Mouse (Mus musculus) MEL (cell line): ENCODE results near the gene Kcnk3. TPM values are rescaled to one million over a fixed set of nuclear protein-coding genes. Genes with fewer than 3 reads are reported as not detected.
A peak's percentile ranks its signal among the peaks of the same experiment; 100 is the strongest.

Experiments used
- DNase-seq: peaks from one replicate; pipeline ENCODE4 v3.0.0; 2011; ENCODE audit warnings: low read depth, low spot score
- H3K27ac ChIP-seq: 2 replicates; pipeline ENCODE4 v1.5.1; 2012; ENCODE audit warnings: low read depth, mild to moderate bottlenecking, control low read depth, low read length, moderate library complexity; ENCODE audit not compliant: control insufficient read depth
- H3K27me3 ChIP-seq, 2 experiments: fragments of 150-350 bp in 1 of 2; sonication (generic) in 1 of 2; 2 replicates each; pipeline ENCODE4 v1.6.1; 2012; ENCODE audit warnings: low read length in 2 of 2, mild to moderate bottlenecking in 2 of 2, improper control_type of control experiment in 1 of 2, moderate library complexity in 1 of 2; ENCODE audit not compliant: insufficient read depth in 2 of 2, control insufficient read depth in 1 of 2
- H3K36me3 ChIP-seq, 2 experiments: 2 replicates each; pipeline ENCODE4 v1.6.1; 2012 to 2014; ENCODE audit warnings: low read length in 2 of 2, improper control_type of control experiment in 1 of 2, inconsistent platforms in 1 of 2, mild to moderate bottlenecking in 1 of 2; ENCODE audit not compliant: insufficient read depth in 2 of 2, control insufficient read depth in 1 of 2
- H3K4me1 ChIP-seq, 2 experiments: fragments of 150-350 bp in 1 of 2; sonication (generic) in 1 of 2; 2 replicates each; pipeline ENCODE4 v1.6.1; 2012; ENCODE audit warnings: low read length in 2 of 2, improper control_type of control experiment in 1 of 2, mild to moderate bottlenecking in 1 of 2; ENCODE audit not compliant: insufficient read depth in 2 of 2, control insufficient read depth in 1 of 2
- H3K4me3 ChIP-seq, 2 experiments: fragments of 150-350 bp in 1 of 2; sonication (generic) in 1 of 2; 2 replicates each; pipeline ENCODE4 v1.5.1; 2012; ENCODE audit warnings: low read depth in 2 of 2, low read length in 2 of 2, mild to moderate bottlenecking in 2 of 2, moderate library complexity in 2 of 2, control low read depth in 1 of 2, improper control_type of control experiment in 1 of 2; ENCODE audit not compliant: control insufficient read depth in 1 of 2, insufficient read depth in 1 of 2
- H3K79me2 ChIP-seq: 2 replicates; pipeline ENCODE4 v1.6.1; 2012; ENCODE audit warnings: mild to moderate bottlenecking, low read length, moderate library complexity; ENCODE audit not compliant: control insufficient read depth, poor library complexity, insufficient read depth
- H3K9ac ChIP-seq: 2 replicates; pipeline ENCODE4 v1.6.1; 2012; ENCODE audit warnings: low read depth, mild to moderate bottlenecking, control low read depth, low read length, moderate library complexity; ENCODE audit not compliant: control insufficient read depth, poor library complexity, severe bottlenecking
- H3K9me3 ChIP-seq: fragments of 150-350 bp; sonication (generic); replicated peaks from 2 replicates; pipeline ENCODE4 v1.6.1; 2012; ENCODE audit warnings: mild to moderate bottlenecking, low read length, improper control_type of control experiment, moderate library complexity; ENCODE audit not compliant: insufficient read depth
- BHLHE40 ChIP-seq: IDR thresholded peaks from 2 replicates; pipeline ENCODE4 v1.6.1; 2012; ENCODE audit warnings: low read depth, mild to moderate bottlenecking, inconsistent platforms, low read length, improper control_type of control experiment, borderline replicate concordance
- CHD1 ChIP-seq: IDR thresholded peaks from 2 replicates; pipeline ENCODE4 v1.6.1; 2012; ENCODE audit warnings: low read depth, mild to moderate bottlenecking, inconsistent platforms, low read length, improper control_type of control experiment
- CHD2 ChIP-seq: IDR thresholded peaks from 2 replicates; pipeline ENCODE4 v1.6.1; 2011; ENCODE audit warnings: low read length, improper control_type of control experiment
- CTCF ChIP-seq, 3 experiments: IDR thresholded peaks in 2 of 3; conservative IDR thresholded peaks in 1 of 3; 2 replicates each; pipeline ENCODE4 v1.5.1; 2011 to 2012; ENCODE audit warnings: low read length in 3 of 3, low read depth in 2 of 3, mild to moderate bottlenecking in 2 of 3, improper control_type of control experiment in 1 of 3, inconsistent platforms in 1 of 3, mixed read lengths in 1 of 3, moderate library complexity in 1 of 3; ENCODE audit not compliant: control insufficient read depth in 1 of 3, insufficient read depth in 1 of 3, poor library complexity in 1 of 3, severe bottlenecking in 1 of 3
- E2F4 ChIP-seq: IDR thresholded peaks from 2 replicates; pipeline ENCODE4 v1.6.1; 2011; ENCODE audit warnings: low read depth, low read length, improper control_type of control experiment, borderline replicate concordance
- ELF1 ChIP-seq: IDR thresholded peaks from 2 replicates; pipeline ENCODE4 v1.6.1; 2014; ENCODE audit warnings: low read depth, mild to moderate bottlenecking, inconsistent platforms, low read length, improper control_type of control experiment, moderate library complexity
- ETS1 ChIP-seq: IDR thresholded peaks from 2 replicates; pipeline ENCODE4 v1.6.1; 2012; ENCODE audit warnings: low read depth, mild to moderate bottlenecking, inconsistent platforms, low read length, improper control_type of control experiment, moderate library complexity
- GABPA ChIP-seq: IDR thresholded peaks from 2 replicates; pipeline ENCODE4 v1.6.1; 2012; ENCODE audit warnings: low read depth, mild to moderate bottlenecking, inconsistent platforms, low read length, improper control_type of control experiment, moderate library complexity
- GATA1 ChIP-seq: IDR thresholded peaks from 2 replicates; pipeline ENCODE4 v1.6.1; 2011; ENCODE audit warnings: low read depth, low read length, improper control_type of control experiment
- KAT2A ChIP-seq: conservative IDR thresholded peaks from 2 replicates; pipeline ENCODE4 v1.6.1; 2012; ENCODE audit warnings: low read depth, low read length, improper control_type of control experiment, inconsistent platforms
- MAFK ChIP-seq: IDR thresholded peaks from 2 replicates; pipeline ENCODE4 v1.6.1; 2011; ENCODE audit warnings: low read depth, mild to moderate bottlenecking, low read length, improper control_type of control experiment, borderline replicate concordance
- MAX ChIP-seq: IDR thresholded peaks from 2 replicates; pipeline ENCODE4 v1.6.1; 2011; ENCODE audit warnings: low read length, improper control_type of control experiment
- MAZ ChIP-seq: IDR thresholded peaks from 2 replicates; pipeline ENCODE4 v1.6.1; 2012; ENCODE audit warnings: low read depth, mild to moderate bottlenecking, inconsistent platforms, low read length, improper control_type of control experiment
- MXI1 ChIP-seq: IDR thresholded peaks from 2 replicates; pipeline ENCODE4 v1.6.1; 2011; ENCODE audit warnings: mild to moderate bottlenecking, low read depth, low read length, improper control_type of control experiment
- MYB ChIP-seq: IDR thresholded peaks from 2 replicates; pipeline ENCODE4 v1.6.1; 2011; ENCODE audit warnings: mild to moderate bottlenecking, low read depth, low read length, improper control_type of control experiment
- NELFE ChIP-seq: IDR thresholded peaks from 2 replicates; pipeline ENCODE4 v1.6.1; 2011; ENCODE audit warnings: low read depth, low read length, improper control_type of control experiment
- POLR2A ChIP-seq, 2 experiments: IDR thresholded peaks; 2 replicates each; pipeline ENCODE4 v1.6.1; 2011 to 2012; ENCODE audit warnings: low read length in 2 of 2, mild to moderate bottlenecking in 2 of 2, control low read depth in 1 of 2, improper control_type of control experiment in 1 of 2, low read depth in 1 of 2, moderate library complexity in 1 of 2; ENCODE audit not compliant: control insufficient read depth in 1 of 2, insufficient read depth in 1 of 2, poor library complexity in 1 of 2
- RCOR1 ChIP-seq: IDR thresholded peaks from 2 replicates; pipeline ENCODE4 v1.6.1; 2012; ENCODE audit warnings: low read depth, mild to moderate bottlenecking, inconsistent platforms, low read length, improper control_type of control experiment
- SIN3A ChIP-seq: IDR thresholded peaks from 2 replicates; pipeline ENCODE4 v1.6.1; 2012; ENCODE audit warnings: low read length, improper control_type of control experiment, inconsistent platforms
- SMC3 ChIP-seq: IDR thresholded peaks from 2 replicates; pipeline ENCODE4 v1.6.1; 2011; ENCODE audit warnings: low read depth, low read length, improper control_type of control experiment
- TAL1 ChIP-seq: IDR thresholded peaks from 2 replicates; pipeline ENCODE4 v1.6.1; 2012; ENCODE audit warnings: mild to moderate bottlenecking, inconsistent platforms, low read length, moderate library complexity, mixed read lengths
- TBP ChIP-seq: IDR thresholded peaks from 2 replicates; pipeline ENCODE4 v1.8.0; 2011; ENCODE audit warnings: low read depth, low read length, improper control_type of control experiment
- TCF12 ChIP-seq: IDR thresholded peaks from 2 replicates; pipeline ENCODE4 v1.6.1; 2014; ENCODE audit warnings: low read depth, mild to moderate bottlenecking, inconsistent platforms, low read length, improper control_type of control experiment, moderate library complexity
- USF2 ChIP-seq, 2 experiments: IDR thresholded peaks; 2 replicates each; pipeline ENCODE4 v1.6.1; 2011 to 2012; ENCODE audit warnings: improper control_type of control experiment in 2 of 2, low read length in 2 of 2, borderline replicate concordance in 1 of 2, inconsistent platforms in 1 of 2, low read depth in 1 of 2, mild to moderate bottlenecking in 1 of 2; ENCODE audit not compliant: insufficient read depth in 1 of 2
- ZKSCAN1 ChIP-seq: IDR thresholded peaks from 2 replicates; pipeline ENCODE4 v1.6.1; 2012; ENCODE audit warnings: low read depth, mild to moderate bottlenecking, inconsistent platforms, low read length, improper control_type of control experiment, moderate library complexity
- ZMIZ1 ChIP-seq: IDR thresholded peaks from 2 replicates; pipeline ENCODE4 v1.6.1; 2012; ENCODE audit warnings: low read depth, mild to moderate bottlenecking, inconsistent platforms, low read length, improper control_type of control experiment, moderate library complexity
- ZNF384 ChIP-seq: IDR thresholded peaks from 2 replicates; pipeline ENCODE4 v1.6.1; 2012; ENCODE audit warnings: low read depth, mild to moderate bottlenecking, inconsistent platforms, low read length, improper control_type of control experiment
- polyA plus RNA-seq, 2 experiments: library from polyadenylated mRNA; stranded (reverse) in 1 of 2; unstranded in 1 of 2; fragments of >175 nt in 1 of 2; fragments of >200 nt in 1 of 2; gene quantifications; 2 replicates each; pipeline versions ENCODE4 v1.2.1 to v1.2.4; 2012; ENCODE audit warnings: low replicate concordance in 2 of 2, low read depth in 1 of 2; ENCODE audit not compliant: insufficient read length in 2 of 2, insufficient read depth in 1 of 2, missing spikeins in 1 of 2
- total RNA-seq: library from RNA; depleted of rRNA; stranded (reverse); fragments of 300-350 nt; gene quantifications from 2 replicates; pipeline ENCODE4 v1.2.3, GENCODE M21; 2012

Gene Kcnk3
- total and polyA plus RNA-seq, 3 experiments = not detected

DNA sequence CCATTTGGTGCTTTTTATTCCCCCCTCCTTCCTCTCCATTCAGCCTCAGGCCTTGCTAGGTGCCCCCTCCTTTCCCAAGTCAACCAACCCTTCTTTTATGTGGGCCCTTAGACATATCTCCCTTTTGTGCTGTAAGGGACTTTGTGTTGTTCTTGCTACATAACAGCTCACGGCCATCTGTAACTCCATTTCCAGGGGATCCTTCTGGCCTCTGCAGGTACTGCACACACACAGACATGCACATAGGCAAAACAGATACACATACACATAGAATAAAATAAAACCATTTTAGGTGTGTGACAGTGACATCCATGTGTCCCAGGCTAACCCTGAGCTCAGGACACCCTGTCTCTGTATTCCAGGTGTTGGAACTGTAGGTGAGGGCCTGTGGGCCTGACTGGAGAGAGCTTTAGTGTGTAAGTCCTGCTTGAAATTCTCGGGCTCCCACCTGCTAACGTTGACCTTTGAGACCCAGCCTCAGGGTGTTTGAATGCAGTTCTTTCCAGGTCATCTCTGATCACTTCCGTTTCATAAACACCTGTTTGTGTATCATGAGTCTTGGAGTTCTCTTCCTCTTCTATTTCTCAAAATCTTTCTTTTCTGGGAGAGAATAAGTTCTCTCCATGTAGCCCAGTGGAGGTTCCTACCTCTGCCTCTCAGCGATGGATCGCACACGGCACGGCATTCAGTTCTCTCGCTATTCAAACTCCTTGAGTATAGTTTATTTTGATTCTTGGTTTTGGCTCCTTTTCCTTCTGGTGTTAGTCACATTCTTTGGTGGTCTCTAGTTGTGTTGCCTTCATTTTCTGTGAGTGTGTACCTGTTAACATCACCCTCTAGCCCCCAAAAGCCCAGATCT lies 80.9 kb downstream of the Kcnk3 start:
- Histone ChIP-seq H3K27me3 (no peaks in the 10 kb centered on the region), H3K4me3 (peak overlapping the region; percentile 88 to 97), H3K4me1 (peaks cover 15 to 26% of the 10 kb centered on the region in 2 experiments), H3K36me3 (peaks cover 42 to 43% of the 10 kb centered on the region in 2 experiments), H3K9ac (peak overlapping the region; percentile 90), H3K79me2 (peaks cover 44% of the 10 kb centered on the region), H3K9me3 (no peaks in the 10 kb centered on the region), H3K27ac (peak overlapping the region; percentile 92)
- DNase-seq = peak; percentile 74
- TF ChIP-seq MXI1 (peak; percentile 50), CTCF (IDR thresholded peaks at IDR 0.05 in 2 of 3, conservative IDR thresholded peaks at IDR 0.05 in 1 of 3; ENCODE audit: control insufficient read depth in 1 of 3, insufficient read depth in 1 of 3, low read depth in 2 of 3, low read length in 3 of 3, poor library complexity in 1 of 3, severe bottlenecking in 1 of 3) (peak in 2 of 3 experiments; percentile 21 to 38; a peak in 2 of 6 replicates), MAX (peak; percentile 54; the same call in 1 of the 2 replicates), CHD1 (peak; percentile 97; the same call in 1 of the 2 replicates), ETS1 (peak; percentile 14; the same call in 1 of the 2 replicates), POLR2A (IDR thresholded peaks at IDR 0.05; ENCODE audit: control insufficient read depth in 1 of 2, insufficient read depth in 1 of 2, low read depth in 1 of 2, low read length in 2 of 2, poor library complexity in 1 of 2) (no peak; a peak in 1 of 4 replicates), ZMIZ1 (peak; percentile 58; the same call in 1 of the 2 replicates), TCF12 (0 out of 2 replicates have a peak, but pooled peaks have one; percentile 27), BHLHE40 (no peak), NELFE (peak; percentile 20), SMC3 (0 out of 2 replicates have a peak, but pooled peaks have one; percentile 2), TBP (0 out of 2 replicates have a peak, but pooled peaks have one; percentile 14), ELF1 (no peak), TAL1 (no peak)

DNA sequence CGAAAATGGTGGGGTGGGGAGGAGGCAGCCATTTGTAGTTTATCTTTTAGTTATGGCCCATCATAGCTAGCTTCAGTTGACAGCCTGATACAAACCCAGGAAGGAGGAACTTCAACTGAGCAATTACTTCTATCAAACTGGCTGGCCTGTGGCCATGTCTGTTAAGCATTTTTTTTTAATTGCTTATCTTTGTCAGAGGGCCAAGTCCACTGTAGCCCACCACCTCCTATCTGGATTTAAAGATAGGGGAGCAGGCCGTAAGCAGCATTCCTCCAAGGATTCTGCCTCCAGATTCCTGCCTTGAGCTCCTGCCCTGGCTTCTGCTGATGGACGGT lies 81.5 kb downstream of the Kcnk3 start:
- H3K9me3 ChIP-seq = no peaks in the 10 kb centered on the region
- peak overlapping the region; percentile 92 for H3K27ac ChIP-seq
- H3K79me2 ChIP-seq = peaks cover 44% of the 10 kb centered on the region
- peak; percentile 93 for DNase-seq
- H3K4me1 ChIP-seq = peaks cover 15 to 26% of the 10 kb centered on the region in 2 experiments
- peaks cover 43 to 46% of the 10 kb centered on the region in 2 experiments for H3K36me3 ChIP-seq
- H3K27me3 ChIP-seq = no peaks in the 10 kb centered on the region
- peak overlapping the region; percentile 88 to 97 for H3K4me3 ChIP-seq
- peak overlapping the region; percentile 90 for H3K9ac ChIP-seq
- peak; percentile 94 for TF ChIP-seq SIN3A
- peak; percentile 81; the same call in 1 of the 2 replicates for TF ChIP-seq MAFK
- peak; percentile 85; the same call in 1 of the 2 replicates for TF ChIP-seq RCOR1
- TF ChIP-seq E2F4 = no peak
- TF ChIP-seq TBP = 0 out of 2 replicates have a peak, but pooled peaks have one; percentile 60
- no peak for TF ChIP-seq CTCF (IDR thresholded peaks at IDR 0.05 in 2 of 3, conservative IDR thresholded peaks at IDR 0.05 in 1 of 3; ENCODE audit: control insufficient read depth in 1 of 3, insufficient read depth in 1 of 3, low read depth in 2 of 3, low read length in 3 of 3, poor library complexity in 1 of 3, severe bottlenecking in 1 of 3)
- TF ChIP-seq CHD1 = no peak
- TF ChIP-seq MYB = peak; percentile 93
- TF ChIP-seq NELFE = peak; percentile 28
- no peak for TF ChIP-seq CHD2
- peak; percentile 94 for TF ChIP-seq ETS1
- peak; percentile 76 for TF ChIP-seq TAL1
- TF ChIP-seq MXI1 = peak; percentile 58
- no peak for TF ChIP-seq USF2 (IDR thresholded peaks at IDR 0.05; ENCODE audit: borderline replicate concordance in 1 of 2, insufficient read depth in 1 of 2, low read depth in 1 of 2, low read length in 2 of 2)
- no peak for TF ChIP-seq SMC3
- peak; percentile 97 for TF ChIP-seq GATA1
- TF ChIP-seq TCF12 = peak; percentile 94
- TF ChIP-seq GABPA = no peak
- TF ChIP-seq MAX = peak; percentile 30; the same call in 1 of the 2 replicates
- TF ChIP-seq ZNF384 = peak; percentile 99
- peak; percentile 83 for TF ChIP-seq MAZ
- TF ChIP-seq KAT2A = no peak; the same call in 1 of the 2 replicates
- 0 out of 2 replicates have a peak, but pooled peaks have one; percentile 26 for TF ChIP-seq ZMIZ1
- no peak; the same call in 1 of the 2 replicates for TF ChIP-seq ZKSCAN1
